Mouse (Mus musculus): Measurements from ENCODE around the gene Svop.

Svop gene

DNA sequence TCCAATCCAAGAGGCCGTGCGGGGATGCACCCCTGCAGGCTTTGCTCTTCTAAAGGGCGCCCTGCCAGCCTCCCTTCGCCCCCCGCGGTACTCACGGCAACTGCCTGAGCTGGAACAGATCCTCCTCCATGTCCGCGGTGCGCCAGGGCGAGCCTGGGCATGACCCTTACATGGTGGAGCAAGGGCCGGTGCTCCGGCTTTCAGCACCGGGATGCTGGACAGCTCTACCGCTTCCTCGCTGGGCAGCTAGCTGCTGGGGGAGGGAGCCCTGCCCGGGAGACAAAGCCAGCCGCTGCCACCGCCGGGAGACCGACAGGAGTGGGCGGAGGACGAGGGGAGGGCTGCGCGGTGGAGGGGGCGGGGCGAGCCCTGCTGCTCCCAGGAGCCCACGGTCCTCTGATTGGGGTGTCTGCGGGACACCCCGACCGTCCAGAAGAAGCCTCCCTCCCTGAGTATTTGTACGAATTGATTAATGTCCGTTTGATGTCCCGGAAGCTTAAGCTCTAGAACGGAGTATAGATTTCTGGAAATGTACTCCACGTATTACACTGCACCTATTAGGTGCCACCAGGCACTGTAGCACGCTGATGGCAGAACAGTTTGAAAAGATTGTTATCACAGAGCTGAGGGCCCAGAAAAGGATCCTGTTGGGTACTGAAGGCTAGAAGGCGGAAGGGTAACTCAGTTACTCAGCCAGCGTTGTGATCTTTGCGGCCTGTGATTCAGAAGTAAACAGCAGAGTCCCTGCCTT lies at the start of gene Svop:
Gene Svop (minus strand): TSS at position 514 of the 751 bp plus-strand sequence.
- peak; percentile 47 for DNase-seq (ENCODE audit: low spot score)

GRCm38 (mm10) chr5:114139175-114139574 lies 47.8 kb upstream of the Svop start:
- no peak for DNase-seq (ENCODE audit: low spot score)

DNA sequence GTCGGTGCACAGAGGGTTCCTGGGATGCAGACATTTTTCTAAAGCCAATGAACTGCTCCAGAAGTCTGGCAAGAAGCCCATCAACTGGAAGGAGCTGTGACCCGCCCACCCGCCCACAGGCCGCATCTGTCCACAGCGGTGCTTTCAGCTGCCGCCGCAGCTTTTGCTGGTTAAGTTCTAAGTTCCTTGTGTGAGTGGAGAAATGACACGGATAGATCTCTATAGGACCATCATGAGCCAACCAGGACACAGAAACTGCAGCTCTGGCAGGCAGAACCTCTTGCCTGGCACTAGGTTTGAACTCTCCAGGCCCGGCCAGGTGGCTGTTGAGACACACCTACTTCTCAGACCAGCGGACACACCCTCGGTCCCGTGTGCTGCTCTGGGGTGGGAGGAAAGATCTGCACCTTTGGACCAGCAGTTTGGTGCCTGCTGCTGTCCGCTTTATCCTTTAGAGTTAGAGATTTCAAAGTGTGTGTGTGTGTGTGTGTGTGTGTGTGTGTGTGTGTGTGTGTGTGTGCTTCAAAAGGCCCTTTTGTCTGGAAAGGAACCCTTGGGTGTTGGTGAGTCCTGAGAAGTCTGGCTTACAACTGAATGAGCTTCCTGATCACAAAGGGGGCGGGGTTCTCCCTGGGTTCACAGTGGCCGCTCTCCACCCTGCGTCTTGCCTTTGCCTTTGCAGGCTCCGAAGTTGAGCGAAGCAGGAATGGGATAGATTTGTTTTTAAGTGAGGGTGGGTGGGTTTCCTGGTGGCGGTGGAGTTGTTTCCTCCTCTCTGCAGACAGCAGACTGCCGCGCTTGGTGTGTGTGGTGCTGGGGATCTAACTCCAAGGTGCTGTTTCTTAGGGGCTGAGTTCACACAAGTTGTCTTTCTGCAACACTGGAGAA lies 47.2 kb upstream of the Svop start:
- DNase-seq (ENCODE audit: low spot score), result no peak

DNA sequence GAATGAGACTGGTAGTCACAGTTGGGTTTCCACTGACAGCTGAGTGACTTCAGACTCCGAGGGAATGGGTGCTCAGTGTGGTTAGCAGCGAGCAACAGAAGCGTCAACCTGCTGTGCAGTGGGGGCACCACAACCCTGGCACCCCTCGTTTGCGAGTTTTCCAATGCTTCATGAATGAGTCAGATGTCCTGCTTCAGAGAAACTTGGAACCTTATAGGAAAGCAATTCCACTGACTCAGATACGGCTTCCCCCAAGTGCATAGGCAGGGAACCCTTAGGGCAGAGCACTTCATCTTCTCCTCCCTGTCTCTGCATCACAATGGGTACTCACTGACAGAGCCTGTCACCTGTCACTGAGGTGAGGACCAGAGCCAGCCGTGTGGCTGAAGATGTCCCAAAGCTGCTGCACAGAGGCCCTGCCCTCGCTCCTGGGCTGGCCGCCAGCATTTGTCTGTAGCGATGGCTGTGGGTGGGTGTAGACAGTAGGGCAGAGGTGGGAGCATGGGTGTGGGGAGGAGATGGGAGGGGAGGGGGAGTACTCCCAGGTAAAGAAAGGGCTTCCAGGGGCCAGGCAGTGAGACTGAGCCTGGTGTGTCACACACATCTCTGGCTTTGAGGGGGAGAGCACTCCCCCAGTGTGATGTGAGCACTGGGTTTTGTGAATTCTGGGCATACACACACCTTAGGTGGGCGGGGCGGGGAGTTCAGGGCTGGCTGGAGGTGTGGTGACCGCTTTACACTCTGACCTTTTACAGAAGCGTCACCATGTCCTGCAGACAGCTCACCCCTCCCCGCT lies 46.3 kb upstream of the Svop start:
- DNase-seq (ENCODE audit: low spot score), result no peak

DNA sequence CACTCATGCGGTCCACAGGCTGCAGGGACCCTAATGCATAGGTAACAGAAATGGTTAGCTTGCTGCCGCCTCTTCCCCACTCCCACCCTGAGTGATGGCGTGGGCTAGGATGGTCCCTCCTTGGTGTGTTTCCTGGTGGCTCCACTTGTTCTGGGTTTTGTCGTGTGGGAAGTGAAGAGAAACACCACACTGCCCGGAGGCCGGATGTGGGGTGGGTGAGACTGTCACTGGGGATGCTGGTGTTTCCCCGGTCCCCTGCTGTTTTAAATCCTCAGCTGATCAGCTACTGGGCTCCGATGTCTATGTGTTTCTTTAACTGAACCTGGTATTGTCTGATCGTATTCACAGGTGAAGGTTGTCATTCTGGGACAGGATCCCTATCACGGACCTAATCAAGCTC lies 44.1 kb upstream of the Svop start:
- DNase-seq (ENCODE audit: low spot score), result no peak

DNA sequence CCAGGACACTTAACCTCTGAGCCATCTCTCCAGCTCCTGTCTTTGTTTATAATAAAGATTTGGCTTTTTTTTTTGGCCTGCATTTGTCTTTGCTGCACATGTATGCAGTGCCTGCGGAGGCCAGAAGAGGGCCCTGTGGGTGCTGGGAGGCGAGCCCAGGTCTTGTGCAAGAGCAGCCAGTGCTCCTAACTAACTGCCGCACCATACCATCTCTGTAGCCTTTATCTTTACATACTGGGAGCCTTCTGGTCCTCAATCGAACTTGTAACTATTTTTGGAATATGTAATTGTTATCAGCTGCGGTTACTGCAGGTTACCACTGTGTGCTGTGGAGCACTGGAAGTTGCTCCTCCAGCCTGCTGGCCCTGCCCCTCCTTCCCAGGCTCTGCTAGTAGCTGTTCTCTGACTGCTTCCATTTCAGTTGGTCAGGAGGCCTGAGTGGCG lies 42.7 kb upstream of the Svop start:
- peak; percentile 35 for DNase-seq (ENCODE audit: low spot score)

GRCm38 (mm10) chr5:114132841-114133240 lies 41.5 kb upstream of the Svop start:
- DNase-seq (ENCODE audit: low spot score), result no peak

DNA sequence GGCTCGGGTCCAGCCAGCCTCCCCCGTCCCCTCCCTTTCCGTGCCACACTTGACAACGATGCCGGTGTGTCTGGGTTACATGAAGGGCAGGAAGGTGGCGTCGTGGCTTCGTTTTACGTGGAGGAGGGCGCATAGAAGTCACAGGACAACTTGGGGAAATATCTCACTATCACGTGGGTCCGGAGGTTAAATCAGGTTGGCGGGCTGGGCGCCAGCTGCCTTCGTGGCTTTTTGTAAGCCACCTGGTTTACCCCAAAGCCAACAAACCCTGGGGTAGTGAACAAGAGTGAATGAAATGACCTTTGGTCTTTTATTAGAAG lies 40.1 kb upstream of the Svop start:
- no peak for DNase-seq (ENCODE audit: low spot score)

- DNase-seq (ENCODE audit: low spot score), result peak; percentile 77
Observed at GRCm38 (mm10) chr5:114130698-114131520, 39.5 kb upstream of the Svop start.

GRCm38 (mm10) chr5:114130211-114130605 lies 38.8 kb upstream of the Svop start, which contains the start of gene Ung:
Gene Ung, plus strand, starts transcription at chr5:114130386.
- DNase-seq (ENCODE audit: low spot score), result no peak

DNA sequence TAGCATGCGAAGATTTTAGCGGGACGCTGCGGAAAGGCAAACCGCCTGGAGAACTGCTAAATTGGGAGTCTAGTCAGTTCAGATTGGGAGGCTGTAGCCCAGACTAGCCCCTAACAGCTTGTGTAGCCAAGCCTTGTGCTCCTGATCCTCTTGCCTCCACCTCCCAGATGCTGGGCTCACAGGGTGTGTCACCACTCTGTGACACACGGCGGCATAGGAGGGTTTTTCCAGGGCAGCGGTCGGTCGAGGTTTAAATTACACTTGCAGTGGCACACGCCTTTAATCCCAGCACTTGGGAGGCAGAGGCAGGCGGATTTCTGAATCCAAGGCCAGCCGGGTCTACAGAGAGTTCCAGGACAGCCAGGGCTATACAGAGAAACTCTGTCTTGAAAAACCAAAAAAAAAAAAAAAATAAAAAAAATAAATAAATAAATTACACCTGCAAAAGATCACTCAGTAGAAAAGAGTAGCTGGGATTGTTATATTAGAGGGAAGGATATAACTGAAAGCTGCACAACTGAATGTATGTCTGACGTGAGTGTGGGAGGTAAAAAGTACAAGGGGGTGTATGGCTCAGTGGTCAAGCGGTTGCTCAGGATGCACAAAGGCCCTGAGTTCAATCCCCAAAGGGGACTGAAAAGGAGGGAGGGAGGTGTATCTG lies 38.3 kb upstream of the Svop start:
- DNase-seq (ENCODE audit: low spot score), result no peak

DNA sequence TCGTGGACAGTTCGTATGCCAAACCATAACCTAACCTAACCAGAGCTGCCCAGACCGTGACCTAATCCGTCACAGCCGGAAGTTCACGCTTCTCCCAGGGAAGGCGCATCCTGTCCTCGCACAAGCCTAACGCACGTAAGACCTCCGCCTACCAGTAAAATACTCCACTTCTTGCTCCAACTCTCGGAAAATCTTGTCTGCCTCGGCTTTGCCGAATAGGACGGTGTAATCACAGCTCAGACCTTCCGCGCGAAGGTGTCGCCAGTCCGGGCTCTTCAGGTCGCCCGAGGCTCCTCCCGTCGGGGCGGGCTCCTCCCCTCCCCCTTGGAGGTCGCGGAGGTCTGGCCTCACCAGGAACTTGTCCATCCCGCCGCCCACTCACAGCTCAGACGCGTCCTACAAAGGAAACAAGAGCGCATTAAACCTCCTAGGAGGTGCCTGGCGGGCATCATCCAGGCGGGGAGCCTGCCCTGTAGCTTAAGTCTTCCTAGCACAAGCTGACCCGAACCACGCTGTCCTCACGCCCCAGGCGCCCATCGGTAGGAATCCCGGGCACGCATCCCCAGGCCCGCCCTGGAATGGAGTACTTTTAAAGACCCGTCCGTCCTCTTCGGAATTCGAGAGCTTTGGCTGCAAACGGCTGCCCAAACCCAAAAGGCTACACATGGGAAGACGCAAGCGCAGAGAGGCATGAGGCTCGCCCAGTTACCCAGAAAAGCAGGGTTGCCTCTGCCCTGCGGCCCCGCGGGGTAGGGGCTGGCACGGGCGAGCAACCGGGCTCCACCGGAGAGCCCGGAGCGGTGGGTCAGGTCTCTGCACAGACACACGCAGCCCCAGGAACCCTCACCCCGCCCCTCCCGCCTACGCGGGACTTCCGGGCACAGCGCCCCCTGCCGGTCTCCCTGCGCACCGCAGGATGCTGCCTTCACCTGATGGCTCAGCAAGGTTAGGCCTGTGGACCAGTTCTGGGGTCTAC lies 36.3 kb upstream of the Svop start, which contains the start of gene Alkbh2:
Gene Alkbh2 (minus strand): TSS at position 845 of the 976 bp plus-strand sequence.
- peak; percentile 59 for DNase-seq (ENCODE audit: low spot score)

GRCm38 (mm10) chr5:114126499-114127244 lies 35.3 kb upstream of the Svop start:
- DNase-seq (ENCODE audit: low spot score), result no peak

DNA sequence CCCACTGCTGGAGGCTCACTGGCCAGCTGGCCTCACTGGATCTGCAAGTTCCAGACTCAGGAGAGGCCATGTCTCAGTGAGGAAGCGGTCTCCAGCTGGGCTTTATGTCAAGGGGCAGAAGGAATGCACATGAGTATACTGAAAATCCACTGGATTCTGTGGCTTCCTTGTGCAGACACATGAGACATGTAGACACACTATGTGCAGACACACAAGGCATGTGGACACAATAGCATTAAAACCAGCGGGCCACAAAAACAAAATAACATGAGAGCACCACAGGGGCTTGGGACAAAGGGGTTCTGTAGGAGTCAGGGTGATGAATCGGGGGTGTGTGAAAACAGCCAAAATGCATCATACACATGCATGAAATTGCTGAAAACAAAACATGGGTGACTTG lies 34.6 kb upstream of the Svop start:
- no peak for DNase-seq (ENCODE audit: low spot score)

DNA sequence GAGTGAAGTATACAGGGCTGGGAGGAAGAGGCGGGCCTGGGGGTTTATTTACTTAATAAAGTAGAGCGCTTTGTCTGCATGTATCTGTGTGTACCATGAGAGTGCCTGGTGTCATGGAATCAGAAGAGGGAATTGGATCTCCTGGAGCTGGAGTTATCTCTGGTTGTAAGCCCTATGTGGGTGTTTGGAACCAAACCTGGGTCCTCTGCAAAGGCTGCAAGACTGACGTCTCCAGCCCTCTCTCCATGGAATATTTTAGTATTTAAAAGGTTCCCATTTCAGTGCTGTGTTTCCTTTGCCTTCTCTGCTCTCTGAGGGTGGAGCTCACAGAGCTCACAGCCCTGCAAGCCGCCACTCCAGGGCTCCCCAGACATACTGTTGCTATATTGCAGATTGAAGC lies 28.4 kb upstream of the Svop start:
- DNase-seq (ENCODE audit: low spot score), result no peak

DNA sequence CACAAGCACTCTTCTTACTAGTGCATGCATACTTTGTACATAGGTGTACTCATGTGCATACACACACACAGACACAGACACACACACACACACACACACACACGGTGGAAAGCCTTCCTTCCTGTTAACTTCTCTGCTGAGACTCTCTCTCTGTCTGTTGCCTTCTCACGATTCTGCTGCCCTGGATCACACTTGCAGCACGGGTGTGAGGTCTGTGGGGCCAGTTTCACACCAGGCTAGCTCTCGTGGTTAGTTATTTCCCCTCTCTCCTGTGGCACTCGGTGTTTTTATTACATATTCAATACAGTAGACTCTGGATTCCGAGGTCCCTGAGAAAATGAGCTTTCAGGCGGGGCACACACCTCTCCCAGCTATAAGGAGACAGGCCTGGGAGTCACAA lies 25.2 kb upstream of the Svop start:
- DNase-seq (ENCODE audit: low spot score), result no peak

DNA sequence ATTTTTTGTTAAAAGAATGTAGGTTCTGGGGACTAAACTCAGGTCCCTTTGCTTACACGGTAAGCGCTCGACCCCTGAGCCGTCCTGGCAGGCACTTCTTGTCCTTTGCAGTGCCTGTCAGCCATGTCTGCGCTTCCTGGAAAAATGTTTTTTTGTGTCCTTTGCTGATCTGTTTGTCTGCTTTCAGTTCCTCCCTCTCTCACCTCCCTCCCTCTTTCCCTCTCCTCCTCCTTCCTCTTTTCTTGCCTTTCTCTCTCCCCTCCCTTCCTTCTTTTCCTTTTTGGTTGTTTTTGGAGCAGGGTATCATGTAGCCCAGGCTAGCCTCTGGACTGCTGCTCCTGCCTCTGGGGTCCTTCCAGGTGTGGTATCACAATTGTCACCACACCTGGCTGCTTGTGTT lies 23.7 kb upstream of the Svop start:
- DNase-seq (ENCODE audit: low spot score), result no peak

- no peak for DNase-seq (ENCODE audit: low spot score)
Observed at GRCm38 (mm10) chr5:114113334-114113733, 22.0 kb upstream of the Svop start.

- no peak for DNase-seq (ENCODE audit: low spot score)
Observed at GRCm38 (mm10) chr5:114106391-114106935, 15.1 kb upstream of the Svop start.
